Mouse (Mus musculus): ENCODE results near the gene Agap2.

GRCm38 (mm10) chr10:127127711-127128279 is 52.7 kb downstream of the Agap2 start:
- TF ChIP-seq EP300 (IDR thresholded peaks at IDR 0.05; ENCODE audit: insufficient read depth, low read depth, low read length) (no peak), CTCF (IDR thresholded peaks at IDR 0.05; ENCODE audit: low read depth, low read length) (no peak)

All from ES-Bruce4 (cell line).